Mouse (Mus musculus) kidney, embryonic 14.5 days (tissue): ENCODE results near the gene Krt9. TPM values are rescaled to one million over a fixed set of nuclear protein-coding genes. Genes with fewer than 3 reads are reported as not detected.
"Not testable (repeated sequence)": the region's sequence is repeated elsewhere in the genome, so short reads cannot be mapped to it uniquely, and the experiment has no call there.

Experiments
- ATAC-seq: fragments of 200-750 bp; cut with Nextera tagmentation; 2 replicates; pipeline ENCODE4 v1.8.0; 2017; ENCODE audit warnings: moderate number of reproducible peaks, mild to moderate bottlenecking, moderate TSS enrichment, moderate library complexity; ENCODE audit not compliant: low FRiP score, low TSS enrichment
- H3K27ac ChIP-seq: fragments of 300-500 bp; sonication (generic); 2 replicates; pipeline ENCODE4 v1.5.1; 2014; ENCODE audit warnings: low read depth, mild to moderate bottlenecking, low read length, moderate library complexity, mixed read lengths
- H3K27me3 ChIP-seq: fragments of 300-500 bp; sonication (generic); 2 replicates; pipeline ENCODE4 v1.6.1; 2014; ENCODE audit warnings: mild to moderate bottlenecking, low read length; ENCODE audit not compliant: control insufficient read depth, insufficient read depth
- H3K36me3 ChIP-seq: fragments of 300-500 bp; sonication (generic); 2 replicates; pipeline ENCODE4 v1.6.1; 2014; ENCODE audit warnings: low read length, mixed read lengths; ENCODE audit not compliant: control insufficient read depth, insufficient read depth
- H3K4me1 ChIP-seq: fragments of 300-500 bp; sonication (generic); 2 replicates; pipeline ENCODE4 v1.6.1; 2014; ENCODE audit warnings: low read length, mixed read lengths; ENCODE audit not compliant: control insufficient read depth, insufficient read depth
- H3K4me2 ChIP-seq: fragments of 300-500 bp; sonication (generic); replicated peaks from 2 replicates; pipeline ENCODE4 v1.6.1; 2014; ENCODE audit warnings: low read depth, mild to moderate bottlenecking, low read length
- H3K4me3 ChIP-seq: fragments of 300-500 bp; sonication (generic); 2 replicates; pipeline ENCODE4 v1.5.1; 2014; ENCODE audit warnings: mild to moderate bottlenecking, low read length
- H3K9ac ChIP-seq: fragments of 300-500 bp; sonication (generic); 2 replicates; pipeline ENCODE4 v1.6.1; 2014; ENCODE audit warnings: low read depth, mild to moderate bottlenecking, low read length, moderate library complexity
- H3K9me3 ChIP-seq: fragments of 300-500 bp; sonication (generic); 2 replicates; pipeline ENCODE4 v1.6.1; 2016; ENCODE audit warnings: low read length; ENCODE audit not compliant: control insufficient read depth
- WGBS: fragments of 180-500 bp; shearing (Covaris S2); extraction: QIAGEN DNeasy Blood & Tissue Kit; methylation state at CpG from one replicate; pipeline ENCODE4 v1.1.7; 2014; 5-methylcytosine and 5-hydroxymethylcytosine counted together
- polyA plus RNA-seq: library from polyadenylated mRNA; unstranded; fragments of >200 nt; fragmentation: Nextera tagmentation; extraction: Ambion mirVana; gene quantifications from 2 replicates; pipeline ENCODE4 v1.2.1, GENCODE M21; 2014

The Krt9 gene
- not detected in 2 replicates for polyA plus RNA-seq

GRCm38 (mm10) chr11:100192992-100193391 is at the start of gene Krt9:
Gene Krt9 (minus strand): TSS chr11:100193246.
- no peak within 1 kb of the TSS for H3K27ac ChIP-seq
- ATAC-seq = peak; percentile 39; the same call in 1 of the 2 replicates
- H3K4me1 ChIP-seq = no peaks in the 10 kb centered on the region; the same call in 1 of the 2 replicates
- H3K9ac ChIP-seq = no peak within 1 kb of the TSS
- WGBS = 19% methylated on average over 9 of the region's 9 CpGs
- no peaks in the 10 kb centered on the region for H3K9me3 ChIP-seq
- H3K36me3 ChIP-seq = no peaks in the 10 kb centered on the region
- H3K4me3 ChIP-seq = no peak within 1 kb of the TSS
- no peaks in the 10 kb centered on the region for H3K27me3 ChIP-seq
- peak within 1 kb of the TSS; percentile 9; the same call in 1 of the 2 replicates for H3K4me2 ChIP-seq

GRCm38 (mm10) chr11:100240272-100240671 is 47.2 kb upstream of the Krt9 start:
- 90% methylated on average over 4 of the region's 4 CpGs for WGBS
- not testable (repeated sequence) for H3K4me2 ChIP-seq, H3K27ac ChIP-seq, H3K4me3 ChIP-seq, H3K4me1 ChIP-seq, H3K9ac ChIP-seq, H3K9me3 ChIP-seq, ATAC-seq, H3K27me3 ChIP-seq, H3K36me3 ChIP-seq

GRCm38 (mm10) chr11:100221741-100222140 is 28.7 kb upstream of the Krt9 start:
- peaks cover 7% of the 10 kb centered on the region; the same call in 1 of the 2 replicates for H3K9me3 ChIP-seq
- H3K4me3 ChIP-seq = no peak overlapping the region
- no peaks in the 10 kb centered on the region for H3K36me3 ChIP-seq
- H3K4me1 ChIP-seq = no peaks in the 10 kb centered on the region
- H3K9ac ChIP-seq = no peak overlapping the region
- ATAC-seq = no peak
- 71% methylated on average over 8 of the region's 8 CpGs for WGBS
- H3K27ac ChIP-seq = no peak overlapping the region
- no peaks in the 10 kb centered on the region for H3K27me3 ChIP-seq
- no peak overlapping the region for H3K4me2 ChIP-seq

- 84% methylated on average over 4 of the region's 4 CpGs for WGBS
- Histone ChIP-seq H3K4me3 (no peak overlapping the region), H3K27me3 (no peaks in the 10 kb centered on the region), H3K4me2 (no peak overlapping the region), H3K9ac (no peak overlapping the region), H3K9me3 (no peaks in the 10 kb centered on the region), H3K27ac (no peak overlapping the region), H3K36me3 (no peaks in the 10 kb centered on the region), H3K4me1 (no peaks in the 10 kb centered on the region)
- ATAC-seq = no peak
Observed at GRCm38 (mm10) chr11:100219304-100219703, 26.3 kb upstream of the Krt9 start.

- Histone ChIP-seq H3K9me3 (no peaks in the 10 kb centered on the region), H3K27me3 (no peaks in the 10 kb centered on the region), H3K36me3 (no peaks in the 10 kb centered on the region), H3K4me2 (no peak overlapping the region), H3K27ac (no peak overlapping the region), H3K4me3 (no peak overlapping the region), H3K4me1 (no peaks in the 10 kb centered on the region), H3K9ac (no peak overlapping the region)
- ATAC-seq = no peak
- 59% methylated on average over 6 of the region's 6 CpGs for WGBS
Observed at GRCm38 (mm10) chr11:100208542-100208941, 15.5 kb upstream of the Krt9 start.

- no peak within 1 kb of the TSS for H3K9ac ChIP-seq
- no peak within 1 kb of the TSS for H3K4me3 ChIP-seq
- no peak within 1 kb of the TSS for H3K27ac ChIP-seq
- no peak for ATAC-seq
- no peaks in the 10 kb centered on the region for H3K36me3 ChIP-seq
- H3K4me1 ChIP-seq = no peaks in the 10 kb centered on the region
- WGBS = 84% methylated on average over 8 of the region's 8 CpGs
- H3K4me2 ChIP-seq = no peak within 1 kb of the TSS
- H3K9me3 ChIP-seq = no peaks in the 10 kb centered on the region
- H3K27me3 ChIP-seq = no peaks in the 10 kb centered on the region
Observed at GRCm38 (mm10) chr11:100207498-100207897, 14.5 kb upstream of the Krt9 start, which contains the start of gene Krt14. Gene Krt14 (minus strand): TSS chr11:100207548.

GRCm38 (mm10) chr11:100203448-100203847 is 10.4 kb upstream of the Krt9 start:
- Histone ChIP-seq H3K9ac (no peak overlapping the region), H3K4me3 (no peak overlapping the region), H3K4me1 (no peaks in the 10 kb centered on the region), H3K4me2 (no peak overlapping the region), H3K27me3 (no peaks in the 10 kb centered on the region), H3K9me3 (no peaks in the 10 kb centered on the region), H3K36me3 (no peaks in the 10 kb centered on the region), H3K27ac (no peak overlapping the region)
- WGBS = 13% methylated on average over 6 of the region's 6 CpGs
- peak; percentile 66; the same call in 1 of the 2 replicates for ATAC-seq

- Histone ChIP-seq H3K4me2 (no peak overlapping the region), H3K9me3 (no peaks in the 10 kb centered on the region), H3K36me3 (no peaks in the 10 kb centered on the region), H3K4me1 (no peaks in the 10 kb centered on the region), H3K4me3 (no peak overlapping the region), H3K27me3 (no peaks in the 10 kb centered on the region), H3K27ac (no peak overlapping the region), H3K9ac (no peak overlapping the region)
- no peak for ATAC-seq
- 77% methylated on average over 4 of the region's 4 CpGs for WGBS
Observed at GRCm38 (mm10) chr11:100202906-100203305, 9.9 kb upstream of the Krt9 start.

- Histone ChIP-seq H3K4me3 (no peak overlapping the region), H3K9ac (no peak overlapping the region), H3K4me2 (no peak overlapping the region), H3K4me1 (no peaks in the 10 kb centered on the region), H3K27me3 (no peaks in the 10 kb centered on the region), H3K9me3 (no peaks in the 10 kb centered on the region), H3K36me3 (no peaks in the 10 kb centered on the region), H3K27ac (no peak overlapping the region)
- ATAC-seq = no peak
- 49% methylated on average over 8 of the region's 8 CpGs for WGBS
Observed at GRCm38 (mm10) chr11:100200104-100200820, 7.2 kb upstream of the Krt9 start.
